Mouse (Mus musculus) lung, postnatal 4 days (tissue): ENCODE data around the gene Cpm.
"Not testable (repeated sequence)": the region's sequence is repeated elsewhere in the genome, so short reads cannot be mapped to it uniquely, and the experiment has no call there.

Source experiments
- DNase-seq, 2 experiments: peaks; one replicate each; pipeline ENCODE4 v3.0.0; 2021

Cpm gene

GRCm38 (mm10) chr10:117629169-117629971 is at the start of gene Cpm:
Gene Cpm, plus strand, starts transcription at chr10:117629500.
- DNase-seq = peak; percentile 89 to 92

GRCm38 (mm10) chr10:117579771-117580284 is 49.5 kb upstream of the Cpm start:
- DNase-seq = no peak

GRCm38 (mm10) chr10:117580405-117580804 is 48.9 kb upstream of the Cpm start:
- DNase-seq = no peak

- DNase-seq = no peak
Measured at GRCm38 (mm10) chr10:117581007-117581752, 48.1 kb upstream of the Cpm start.

GRCm38 (mm10) chr10:117581753-117582062 is 47.6 kb upstream of the Cpm start:
- no peak for DNase-seq

GRCm38 (mm10) chr10:117583155-117584061 is 45.9 kb upstream of the Cpm start:
- no peak for DNase-seq

GRCm38 (mm10) chr10:117584102-117584501 is 45.2 kb upstream of the Cpm start:
- DNase-seq = no peak

GRCm38 (mm10) chr10:117584566-117585515 is 44.5 kb upstream of the Cpm start:
- no peak for DNase-seq

- DNase-seq = no peak
Measured at GRCm38 (mm10) chr10:117585600-117586299, 43.5 kb upstream of the Cpm start.

- DNase-seq = no peak
Measured at GRCm38 (mm10) chr10:117586859-117587258, 42.4 kb upstream of the Cpm start.

- DNase-seq = no peak
Measured at GRCm38 (mm10) chr10:117587335-117587734, 42.0 kb upstream of the Cpm start.

GRCm38 (mm10) chr10:117588416-117589143 is 40.7 kb upstream of the Cpm start:
- DNase-seq = not testable (repeated sequence)

GRCm38 (mm10) chr10:117589144-117589940 is 40.0 kb upstream of the Cpm start:
- no peak for DNase-seq

- DNase-seq = no peak
Measured at GRCm38 (mm10) chr10:117590331-117591301, 38.7 kb upstream of the Cpm start.

GRCm38 (mm10) chr10:117591766-117592165 is 37.5 kb upstream of the Cpm start:
- DNase-seq = no peak

GRCm38 (mm10) chr10:117592306-117593040 is 36.8 kb upstream of the Cpm start:
- DNase-seq = no peak

GRCm38 (mm10) chr10:117593041-117593570 is 36.2 kb upstream of the Cpm start:
- no peak for DNase-seq
